Mouse (Mus musculus) T-helper 17 cell (primary cell): ENCODE data around the gene Ms4a6b.

ENCODE experiments used
- in situ Hi-C, 2 experiments: fragments of 300-600 bp; cut with MboI, MseI; formaldehyde crosslinking; loops; 1 replicate in 1 of 2; 2 replicates in 1 of 2; pipeline ENCODE4 v1.15.1; 2025; ENCODE audit warnings: high pct_unique_total_duplicates in 2 of 2

Gene Ms4a6b

GRCm38 (mm10) chr19:11516246-11516645 lies at the start of gene Ms4a6b:
TSS of gene Ms4a6b (plus strand) at chr19:11516512.
- in situ Hi-C loops: loop anchor here (5.0 to 25.0 kb wide), 2 partner anchors 491 to 496 kb away; no protein-coding TSS in a partner anchor

- in situ Hi-C loops: loop anchor here in 1 of 2 experiments (25.0 kb wide), 1 partner anchor 881 kb away; the partner anchor contains the start of genes Cyb561a3 and Tmem138
These were observed 48.0 kb upstream of the Ms4a6b start for GRCm38 (mm10) chr19:11468361-11468760.

- in situ Hi-C loops: loop anchor here in 1 of 2 experiments (25.0 kb wide), 1 partner anchor 882 kb away; the partner anchor contains the start of genes Cyb561a3 and Tmem138
These were observed 47.1 kb upstream of the Ms4a6b start, which contains the start of gene Ms4a6c for GRCm38 (mm10) chr19:11469215-11469614. TSS of gene Ms4a6c (plus strand) at chr19:11469366.

GRCm38 (mm10) chr19:11479714-11480113 lies 36.6 kb upstream of the Ms4a6b start:
- in situ Hi-C loops: no loop called here

GRCm38 (mm10) chr19:11482684-11483083 lies 33.6 kb upstream of the Ms4a6b start:
- in situ Hi-C loops: no loop called here

GRCm38 (mm10) chr19:11483941-11484340 lies 32.4 kb upstream of the Ms4a6b start:
- in situ Hi-C loops: no loop called here

GRCm38 (mm10) chr19:11484388-11484787 lies 31.9 kb upstream of the Ms4a6b start:
- in situ Hi-C loops: no loop called here

- in situ Hi-C loops: loop anchor here in 1 of 2 experiments (5.0 kb wide), 1 partner anchor 122 kb away; no protein-coding TSS in a partner anchor
These were observed 31.0 kb upstream of the Ms4a6b start for GRCm38 (mm10) chr19:11485266-11485665.

GRCm38 (mm10) chr19:11485746-11486145 lies 30.6 kb upstream of the Ms4a6b start, which contains the start of gene Gm8369:
TSS of gene Gm8369 (plus strand) at chr19:11485938.
- in situ Hi-C loops: loop anchor here in 1 of 2 experiments (5.0 kb wide), 1 partner anchor 122 kb away; no protein-coding TSS in a partner anchor

GRCm38 (mm10) chr19:11486599-11486998 lies 29.7 kb upstream of the Ms4a6b start:
- in situ Hi-C loops: loop anchor here in 1 of 2 experiments (5.0 kb wide), 1 partner anchor 121 kb away; no protein-coding TSS in a partner anchor

GRCm38 (mm10) chr19:11491406-11492189 lies 24.7 kb upstream of the Ms4a6b start:
- in situ Hi-C loops: loop anchor here in 1 of 2 experiments (5.0 to 10.0 kb wide), 2 partner anchors 129 to 747 kb away; no protein-coding TSS in a partner anchor

GRCm38 (mm10) chr19:11492671-11493070 lies 23.6 kb upstream of the Ms4a6b start:
- in situ Hi-C loops: loop anchor here in 1 of 2 experiments (5.0 to 10.0 kb wide), 2 partner anchors 130 to 748 kb away; no protein-coding TSS in a partner anchor

- in situ Hi-C loops: loop anchor here in 1 of 2 experiments (5.0 to 10.0 kb wide), 2 partner anchors 132 to 750 kb away; no protein-coding TSS in a partner anchor
These were observed 21.8 kb upstream of the Ms4a6b start for GRCm38 (mm10) chr19:11494519-11494918.

GRCm38 (mm10) chr19:11496361-11496760 lies 20.0 kb upstream of the Ms4a6b start:
- in situ Hi-C loops: loop anchor here in 1 of 2 experiments (10.0 kb wide), 1 partner anchor 752 kb away; no protein-coding TSS in a partner anchor

- in situ Hi-C loops: loop anchor here in 1 of 2 experiments (10.0 kb wide), 1 partner anchor 752 kb away; no protein-coding TSS in a partner anchor
These were observed 19.0 kb upstream of the Ms4a6b start for GRCm38 (mm10) chr19:11497300-11497699.

- in situ Hi-C loops: loop anchor here in 1 of 2 experiments (25.0 kb wide), 1 partner anchor 512 kb away; no protein-coding TSS in a partner anchor
These were observed 15.5 kb upstream of the Ms4a6b start for GRCm38 (mm10) chr19:11500796-11501195.

- in situ Hi-C loops: loop anchor here in 1 of 2 experiments (25.0 kb wide), 1 partner anchor 511 kb away; no protein-coding TSS in a partner anchor
These were observed 15.0 kb upstream of the Ms4a6b start for GRCm38 (mm10) chr19:11501326-11501725.

GRCm38 (mm10) chr19:11504857-11505256 lies 11.5 kb upstream of the Ms4a6b start:
- in situ Hi-C loops: loop anchor here in 1 of 2 experiments (25.0 kb wide), 1 partner anchor 507 kb away; no protein-coding TSS in a partner anchor

GRCm38 (mm10) chr19:11513458-11513857 lies 2.9 kb upstream of the Ms4a6b start:
- in situ Hi-C loops: loop anchor here in 1 of 2 experiments (25.0 kb wide), 1 partner anchor 499 kb away; no protein-coding TSS in a partner anchor

- in situ Hi-C loops: loop anchor here (5.0 to 25.0 kb wide), 2 partner anchors 490 to 495 kb away; no protein-coding TSS in a partner anchor
These were observed 533 bp downstream of the Ms4a6b start for GRCm38 (mm10) chr19:11516845-11517244.

GRCm38 (mm10) chr19:11517373-11517772 lies 1.1 kb downstream of the Ms4a6b start:
- in situ Hi-C loops: loop anchor here (5.0 to 25.0 kb wide), 2 partner anchors 490 to 495 kb away; no protein-coding TSS in a partner anchor
